Mouse (Mus musculus) lung, postnatal 36 days (tissue): ENCODE measurements around the gene Gm28053.
A peak's percentile ranks its signal among the peaks of the same experiment; 100 is the strongest.

Source experiments
- DNase-seq: peaks from one replicate; pipeline ENCODE4 v3.0.0; 2022; ENCODE audit warnings: mixed read lengths

Gm28053 gene

GRCm38 (mm10) chr6:48742422-48743351 is 24.3 kb downstream of the Gm28053 start:
- peak; percentile 33 for DNase-seq

GRCm38 (mm10) chr6:48745490-48745889 is 27.1 kb downstream of the Gm28053 start:
- DNase-seq, result no peak

- DNase-seq, result peak; percentile 80
Observed at GRCm38 (mm10) chr6:48745959-48746889, 27.8 kb downstream of the Gm28053 start, which contains the start of gene Gimap5. TSS of gene Gimap5 (plus strand) at chr6:48746197.

GRCm38 (mm10) chr6:48747091-48747966 is 28.9 kb downstream of the Gm28053 start:
- DNase-seq, result peak; percentile 51

- DNase-seq, result no peak
Observed at GRCm38 (mm10) chr6:48763567-48764270, 45.3 kb downstream of the Gm28053 start.

DNA sequence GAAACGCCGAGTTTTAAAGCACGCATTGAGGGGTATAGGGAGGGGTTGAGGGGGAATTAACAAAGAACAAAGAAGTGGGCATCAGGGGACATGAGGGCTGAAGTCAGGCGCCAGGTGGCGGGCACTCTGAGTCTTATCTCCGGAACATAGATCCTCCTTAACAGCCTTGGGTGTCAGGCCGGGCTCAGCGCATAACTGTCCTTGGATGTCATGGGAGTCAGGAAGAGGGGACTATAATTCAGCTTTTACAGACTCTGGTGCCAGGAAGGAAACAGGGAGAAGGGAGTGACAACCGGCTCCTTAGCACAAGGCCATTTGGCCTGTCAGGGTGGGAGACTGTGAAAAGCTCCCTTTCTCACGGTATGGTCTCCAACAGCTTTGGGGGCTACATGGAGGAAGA is 46.1 kb downstream of the Gm28053 start:
- no peak for DNase-seq

- peak; percentile 34 for DNase-seq
Observed at GRCm38 (mm10) chr6:48768178-48768869, 49.9 kb downstream of the Gm28053 start.

- no peak for DNase-seq
Observed at GRCm38 (mm10) chr6:48768933-48769332, 50.5 kb downstream of the Gm28053 start.

DNA sequence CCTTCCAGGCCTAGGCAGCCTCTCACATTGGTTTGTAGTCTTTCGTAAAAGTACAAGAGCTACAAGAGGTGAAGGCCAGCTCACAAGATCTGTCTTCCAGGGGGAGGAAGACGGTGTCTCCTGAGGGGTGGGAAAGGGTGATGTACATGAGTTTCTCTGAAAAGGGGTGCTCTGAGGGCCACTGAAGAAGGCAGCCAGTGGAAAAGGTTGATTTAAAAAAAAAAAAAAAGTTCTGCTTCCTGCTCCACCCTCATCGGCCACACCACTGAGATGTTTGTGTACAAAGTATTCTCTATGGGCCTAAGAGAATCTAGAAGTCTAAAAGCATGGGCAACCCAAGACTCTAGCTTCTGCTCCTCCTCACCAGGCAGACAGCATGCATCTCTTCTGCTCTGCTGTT is 52.3 kb downstream of the Gm28053 start, which contains the start of gene Gimap3:
Gimap3 (minus strand) TSS at position 156 of the 400 bp plus-strand sequence.
- peak; percentile 34 for DNase-seq

DNA sequence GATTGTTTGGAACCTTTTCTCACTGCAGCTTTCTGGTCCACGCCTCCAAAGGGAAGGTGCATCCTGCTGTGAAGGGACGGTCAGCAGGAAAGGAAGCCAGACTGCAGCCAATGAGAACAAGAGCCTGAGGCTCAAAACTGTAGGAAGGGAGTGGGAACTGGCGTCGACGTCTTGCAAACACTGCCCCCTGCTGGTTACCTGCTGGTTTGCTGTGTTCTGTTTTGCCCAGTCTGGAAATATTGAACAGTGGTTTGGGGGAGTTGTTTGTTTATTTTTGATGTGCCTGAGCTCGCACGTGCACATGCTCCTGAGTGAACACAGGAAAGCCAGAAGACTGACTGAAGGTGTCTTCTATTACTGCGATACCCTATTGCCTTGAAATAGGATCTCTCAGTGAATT is 53.6 kb downstream of the Gm28053 start:
- DNase-seq, result peak; percentile 90

GRCm38 (mm10) chr6:48784406-48784805 is 66.0 kb downstream of the Gm28053 start:
- no peak for DNase-seq

DNA sequence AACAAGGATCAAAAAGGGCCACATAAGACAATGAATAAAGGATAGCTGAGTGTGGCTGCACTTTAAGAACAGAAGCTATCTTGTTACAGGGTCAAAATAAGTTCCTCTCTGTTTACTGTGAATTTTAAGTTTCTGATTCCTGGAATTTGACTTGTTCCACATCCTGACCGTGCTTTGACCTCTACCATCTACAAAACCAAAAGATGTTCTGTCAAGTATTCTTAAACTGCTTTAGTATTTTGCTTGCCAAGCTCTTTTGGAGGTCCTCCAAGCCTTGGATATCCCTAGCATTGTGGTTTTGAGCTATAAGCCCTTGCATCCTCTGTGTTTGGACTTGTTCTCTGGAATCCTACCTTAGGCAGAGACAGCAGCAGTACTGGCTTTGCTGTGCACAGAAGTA is 66.8 kb downstream of the Gm28053 start:
- peak; percentile 72 for DNase-seq

DNA sequence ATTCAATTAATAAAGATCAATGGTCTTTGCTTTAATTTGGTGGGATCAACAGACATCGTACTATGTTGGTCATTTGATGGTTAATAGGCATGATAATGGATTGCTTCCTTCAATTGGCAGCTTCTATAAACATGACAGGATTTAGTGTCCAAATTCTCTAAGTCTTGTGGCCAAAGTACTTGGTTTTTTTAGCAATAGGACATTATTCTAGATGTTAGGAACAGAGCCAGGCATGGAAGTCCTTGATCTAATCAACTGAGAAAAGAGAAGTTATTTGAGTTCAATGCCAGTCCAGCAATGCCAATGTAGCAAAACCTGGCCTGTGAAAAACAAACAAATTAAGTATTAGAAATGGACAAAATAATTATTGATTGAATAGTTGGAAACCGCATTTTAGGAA is 67.2 kb downstream of the Gm28053 start:
- no peak for DNase-seq

GRCm38 (mm10) chr6:48787867-48788266 is 69.5 kb downstream of the Gm28053 start:
- no peak for DNase-seq

DNA sequence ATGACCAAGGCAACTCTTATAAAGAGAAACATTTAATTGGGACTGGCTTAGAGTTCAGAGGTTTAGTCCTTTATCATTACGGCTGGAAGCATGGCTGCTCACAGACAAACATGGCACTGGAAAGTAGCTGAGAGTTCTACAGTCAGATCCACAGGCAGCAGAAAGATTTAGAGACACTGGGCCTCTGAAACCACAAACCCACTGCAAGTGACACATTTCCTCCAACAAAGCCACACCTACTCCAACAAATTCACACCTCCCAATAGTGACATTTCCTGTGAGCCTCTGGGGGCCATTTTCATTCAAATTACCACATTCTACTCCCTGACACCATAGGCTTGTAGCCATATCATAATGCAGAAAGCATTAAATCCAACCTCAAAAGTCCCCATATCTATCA is 83.5 kb downstream of the Gm28053 start:
- DNase-seq, result no peak
